Mouse (Mus musculus) C2C12 (cell line): ENCODE results near the gene Frk. TPM values are rescaled to one million over a fixed set of nuclear protein-coding genes. Genes with fewer than 3 reads are reported as not detected.
"Not testable (repeated sequence)": the region's sequence is repeated elsewhere in the genome, so short reads cannot be mapped to it uniquely, and the experiment has no call there.

ENCODE experiments used
- H3K27me3 ChIP-seq: one replicate; pipeline ENCODE4 v1.6.1; 2011; ENCODE audit not compliant: control insufficient read depth, insufficient read depth, insufficient read length
- H3K36me3 ChIP-seq: one replicate; pipeline ENCODE4 v1.6.1; 2011; ENCODE audit not compliant: control insufficient read depth, insufficient read depth
- H3K4me3 ChIP-seq: one replicate; pipeline ENCODE4 v1.5.1; 2011; ENCODE audit warnings: mild to moderate bottlenecking, control low read depth; ENCODE audit not compliant: poor library complexity, insufficient read depth, severe bottlenecking
- H3K79me2 ChIP-seq: one replicate; pipeline ENCODE4 v1.6.1; 2011; ENCODE audit not compliant: control insufficient read depth, insufficient read depth
- H3K79me3 ChIP-seq: one replicate; pipeline ENCODE4 v1.6.1; 2011; ENCODE audit warnings: low read depth, control low read depth
- H3ac ChIP-seq: one replicate; pipeline ENCODE3; 2011; ENCODE audit warnings: low read depth; ENCODE audit not compliant: control insufficient read depth, insufficient read length
- CEBPB ChIP-seq: IDR thresholded peaks from one replicate; pipeline ENCODE4 v1.6.1; 2011; ENCODE audit warnings: low read depth, mild to moderate bottlenecking, control low read depth, moderate library complexity
- CTCF ChIP-seq: IDR thresholded peaks from one replicate; pipeline ENCODE4 v1.5.1; 2011; ENCODE audit not compliant: control insufficient read depth, insufficient read depth, insufficient read length
- FOSL1 ChIP-seq: IDR thresholded peaks from one replicate; pipeline ENCODE4 v1.8.0; 2011; ENCODE audit warnings: mild to moderate bottlenecking, low read length; ENCODE audit not compliant: poor library complexity, insufficient read depth, severe bottlenecking
- MAX ChIP-seq: IDR thresholded peaks from one replicate; pipeline ENCODE4 v1.6.1; 2011; ENCODE audit warnings: mild to moderate bottlenecking, control low read depth
- MYOD1 ChIP-seq: IDR thresholded peaks from one replicate; pipeline ENCODE4 v1.6.1; 2011; ENCODE audit warnings: low read depth; ENCODE audit not compliant: control insufficient read depth, insufficient read length
- MYOG ChIP-seq: IDR thresholded peaks from one replicate; pipeline ENCODE4 v1.6.1; 2011; ENCODE audit not compliant: control insufficient read depth, insufficient read length; ENCODE audit errors: extremely low read depth
- USF1 ChIP-seq: IDR thresholded peaks from one replicate; pipeline ENCODE4 v1.6.1; 2011; ENCODE audit warnings: low read depth, mild to moderate bottlenecking, control low read depth, moderate library complexity
- polyA plus RNA-seq: library from polyadenylated mRNA; unstranded; fragments of >200 nt; fragmentation: generic; extraction: Trizol; gene quantifications from one replicate; pipeline ENCODE4 v1.2.1, GENCODE M21; 2012; ENCODE audit warnings: missing spikeins

The Frk gene
- polyA plus RNA-seq, 1 experiment = 2.7 TPM

- Histone ChIP-seq H3K27me3 (no peaks in the 10 kb centered on the region), H3K4me3 (no peak overlapping the region), H3ac (no peak overlapping the region), H3K36me3 (no peaks in the 10 kb centered on the region), H3K79me3 (no peaks in the 10 kb centered on the region), H3K79me2 (no peaks in the 10 kb centered on the region)
- TF ChIP-seq MYOD1 (no peak), FOSL1 (peak; percentile 3), USF1 (peak; percentile 32), MAX (peak; percentile 75), MYOG (no peak), CTCF (no peak), CEBPB (no peak)
Observed at GRCm38 (mm10) chr10:34618490-34618889, 135.3 kb downstream of the Frk start.

GRCm38 (mm10) chr10:34620540-34620939, 137.3 kb downstream of the Frk start:
- not testable (repeated sequence) for H3K79me2 ChIP-seq, H3K27me3 ChIP-seq, H3K4me3 ChIP-seq, H3ac ChIP-seq, H3K79me3 ChIP-seq, H3K36me3 ChIP-seq

DNA sequence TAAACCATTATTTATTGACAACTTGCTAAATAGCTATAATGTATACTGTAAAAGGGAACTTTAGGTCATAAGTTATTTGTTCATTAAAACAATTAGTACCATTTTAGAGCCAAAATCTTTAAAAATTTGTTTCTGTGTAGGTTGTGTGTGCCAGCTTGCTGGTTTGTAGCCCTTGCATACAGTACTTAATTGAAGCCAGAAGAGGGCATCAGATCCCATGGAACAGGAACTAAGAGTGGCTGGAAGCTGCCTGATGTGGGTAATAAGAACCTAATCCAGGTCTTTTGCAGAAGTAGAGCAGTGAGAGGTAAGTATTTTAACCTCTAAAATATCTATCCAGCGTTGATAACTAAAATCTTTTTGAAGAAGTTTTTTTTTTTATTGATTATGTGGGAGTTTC, 155.0 kb downstream of the Frk start:
- TF ChIP-seq MYOG (no peak), CEBPB (no peak), CTCF (no peak), MAX (no peak), FOSL1 (no peak), MYOD1 (no peak), USF1 (no peak)
- Histone ChIP-seq H3K79me3 (no peaks in the 10 kb centered on the region), H3K79me2 (no peaks in the 10 kb centered on the region), H3K4me3 (no peak overlapping the region), H3K27me3 (no peaks in the 10 kb centered on the region), H3ac (no peak overlapping the region), H3K36me3 (no peaks in the 10 kb centered on the region)

Other genes starting within 250 kb of the Frk start
- 15.5 TPM for gene Tspyl1, start 201.2 kb upstream of the Frk start, polyA plus RNA-seq
- gene Tspyl4, start 186.0 kb upstream of the Frk start, polyA plus RNA-seq = 2.3 TPM
- gene Col10a1, start 93.4 kb upstream of the Frk start, polyA plus RNA-seq = 1.1 TPM
- 2.9 TPM for gene Nt5dc1, start 64.8 kb upstream of the Frk start, polyA plus RNA-seq